Mouse (Mus musculus): ENCODE data around the gene Tank.

Gene Tank

GRCm38 (mm10) chr2:61578433-61578832, at the start of gene Tank:
TSS of gene Tank (plus strand) at chr2:61578585.
- DNase-seq = no peak

GRCm38 (mm10) chr2:61532326-61532725, 46.1 kb upstream of the Tank start:
- no peak for DNase-seq

GRCm38 (mm10) chr2:61533131-61533530, 45.3 kb upstream of the Tank start:
- DNase-seq = peak; percentile 7 to 17

- no peak for DNase-seq
Measured at GRCm38 (mm10) chr2:61536901-61537300, 41.5 kb upstream of the Tank start.

- no peak for DNase-seq
Measured at GRCm38 (mm10) chr2:61539378-61539777, 39.0 kb upstream of the Tank start.

GRCm38 (mm10) chr2:61542426-61542825, 36.0 kb upstream of the Tank start:
- no peak for DNase-seq

- DNase-seq = no peak
Measured at GRCm38 (mm10) chr2:61545666-61546065, 32.7 kb upstream of the Tank start.

GRCm38 (mm10) chr2:61548021-61548420, 30.4 kb upstream of the Tank start:
- DNase-seq = no peak

- DNase-seq = no peak
Measured at GRCm38 (mm10) chr2:61551680-61552079, 26.7 kb upstream of the Tank start.

GRCm38 (mm10) chr2:61555367-61555766, 23.0 kb upstream of the Tank start:
- no peak for DNase-seq

- DNase-seq = no peak
Measured at GRCm38 (mm10) chr2:61555825-61556224, 22.6 kb upstream of the Tank start.

- DNase-seq = no peak
Measured at GRCm38 (mm10) chr2:61556639-61557038, 21.7 kb upstream of the Tank start.

- no peak for DNase-seq
Measured at GRCm38 (mm10) chr2:61557848-61558471, 20.4 kb upstream of the Tank start.

GRCm38 (mm10) chr2:61561058-61561457, 17.3 kb upstream of the Tank start:
- DNase-seq = no peak

- no peak for DNase-seq
Measured at GRCm38 (mm10) chr2:61563202-61563601, 15.2 kb upstream of the Tank start.

GRCm38 (mm10) chr2:61567045-61567783, 11.2 kb upstream of the Tank start:
- DNase-seq = peak; percentile 30 to 46

- DNase-seq = no peak
Measured at GRCm38 (mm10) chr2:61569181-61569580, 9.2 kb upstream of the Tank start.

- no peak for DNase-seq
Measured at GRCm38 (mm10) chr2:61571343-61571955, 6.9 kb upstream of the Tank start.

- DNase-seq = no peak
Measured at GRCm38 (mm10) chr2:61576497-61576896, 1.9 kb upstream of the Tank start.

GRCm38 (mm10) chr2:61576928-61577695, 1.3 kb upstream of the Tank start:
- no peak for DNase-seq

GRCm38 (mm10) chr2:61577696-61578062, 706 bp upstream of the Tank start:
- peak in 1 of 2 experiments; percentile 11 for DNase-seq

GRCm38 (mm10) chr2:61579501-61579990, 1.2 kb downstream of the Tank start:
- DNase-seq = no peak

- no peak for DNase-seq
Measured at GRCm38 (mm10) chr2:61580091-61580490, 1.7 kb downstream of the Tank start.

Measured in kidney, postnatal 4 days (tissue).